Mouse (Mus musculus) layer of hippocampus, postnatal 25 days (tissue): Measurements from ENCODE around the gene Nploc4. TPM values are rescaled to one million over a fixed set of nuclear protein-coding genes. Genes with fewer than 3 reads are reported as not detected.
"Not testable (repeated sequence)": the region's sequence is repeated elsewhere in the genome, so short reads cannot be mapped to it uniquely, and the experiment has no call there.

ENCODE experiments used
- DNase-seq, 2 experiments: peaks; one replicate each; pipeline ENCODE4 v3.0.0; 2022; ENCODE audit warnings: mixed read lengths in 2 of 2, low spot score in 1 of 2; ENCODE audit errors: extremely low spot score in 1 of 2
- total RNA-seq, 2 experiments: library from RNA; stranded (reverse); gene quantifications; 2 replicates each; pipeline ENCODE4 v1.2.3; 2021

Gene Nploc4
- total RNA-seq, 2 experiments from 2014 or later, result 62.4 to 63.0 TPM

DNA sequence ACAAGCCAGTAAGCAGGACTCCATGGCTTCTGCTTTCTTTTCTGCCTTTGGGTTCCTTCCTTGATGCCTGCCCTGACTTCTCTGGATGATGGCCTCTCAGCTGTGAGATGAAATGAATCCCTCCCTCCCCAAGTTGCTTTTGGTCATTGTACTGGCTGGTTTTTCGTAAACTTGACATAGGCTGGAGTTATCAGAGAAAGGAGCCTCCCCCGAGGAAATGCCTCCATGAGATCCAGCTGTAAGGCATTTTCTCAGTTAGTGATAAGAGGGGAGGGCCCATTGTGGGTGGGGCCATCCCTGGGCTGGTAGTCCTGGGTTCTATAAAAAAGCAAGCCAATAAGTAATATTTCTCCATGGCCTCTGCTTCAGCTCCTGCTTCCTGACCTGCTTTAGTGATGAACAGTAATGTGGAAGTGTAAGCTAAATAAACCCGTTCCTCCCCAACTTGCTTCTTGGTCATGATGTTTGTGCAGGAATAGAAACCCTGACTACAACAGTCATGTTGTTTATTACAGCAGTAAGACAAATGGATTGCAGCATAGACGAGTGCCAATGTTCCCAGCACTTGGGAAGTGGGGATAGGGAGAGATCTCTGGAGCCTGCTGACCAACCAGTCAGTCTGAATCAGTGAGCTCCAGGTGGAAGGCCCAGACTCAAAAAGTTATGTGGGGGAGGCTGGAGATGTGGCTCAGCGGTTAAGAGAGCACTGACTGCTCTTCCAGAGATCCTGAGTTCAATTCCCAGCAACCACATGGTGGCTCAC lies 82.0 kb downstream of the Nploc4 start:
- no peak for DNase-seq

DNA sequence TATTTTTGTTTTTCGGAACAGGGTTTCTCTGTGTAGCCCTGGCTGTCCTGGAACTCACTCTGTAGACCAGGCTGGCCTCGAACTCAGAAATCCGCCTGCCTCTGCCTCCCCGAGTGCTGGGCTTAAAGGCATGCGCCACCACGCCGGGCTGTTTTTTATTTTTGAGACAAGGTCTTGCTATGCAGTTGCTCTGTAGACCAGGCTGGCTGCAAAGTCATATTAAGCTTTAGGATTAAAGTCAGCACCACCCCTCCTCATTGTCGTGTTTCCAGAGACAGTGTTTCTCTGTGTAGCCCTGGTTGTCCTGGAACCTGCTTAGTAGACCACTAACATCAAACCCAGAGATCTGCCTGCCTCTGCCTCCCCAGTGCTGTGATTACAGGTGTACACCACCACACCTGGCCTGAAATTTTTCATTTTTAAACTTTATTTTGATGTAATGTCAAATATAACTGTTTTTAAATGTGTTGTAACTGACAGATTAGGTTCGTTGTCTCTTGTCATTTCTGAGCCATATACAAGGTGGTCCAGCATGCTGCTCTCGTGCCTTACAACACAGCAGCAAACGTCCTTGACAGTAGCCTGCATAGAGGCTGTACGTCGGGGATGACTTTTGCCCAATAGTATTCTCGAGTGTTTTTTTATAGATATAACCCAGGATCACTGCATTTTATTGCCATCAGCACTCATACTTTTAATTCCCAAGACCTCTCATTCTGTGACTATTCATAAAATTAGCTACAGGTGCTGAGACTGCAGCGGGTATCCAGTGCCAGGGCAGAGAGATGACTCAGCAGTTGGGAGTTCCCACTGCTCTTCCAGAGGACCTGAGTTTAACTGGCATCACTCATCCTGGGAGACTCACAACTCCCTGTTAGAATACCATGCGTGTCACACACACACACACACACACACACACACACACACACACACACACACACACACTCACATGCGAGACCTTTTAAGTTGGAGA lies 82.9 kb downstream of the Nploc4 start:
- DNase-seq, result peak; percentile 3 to 6

DNA sequence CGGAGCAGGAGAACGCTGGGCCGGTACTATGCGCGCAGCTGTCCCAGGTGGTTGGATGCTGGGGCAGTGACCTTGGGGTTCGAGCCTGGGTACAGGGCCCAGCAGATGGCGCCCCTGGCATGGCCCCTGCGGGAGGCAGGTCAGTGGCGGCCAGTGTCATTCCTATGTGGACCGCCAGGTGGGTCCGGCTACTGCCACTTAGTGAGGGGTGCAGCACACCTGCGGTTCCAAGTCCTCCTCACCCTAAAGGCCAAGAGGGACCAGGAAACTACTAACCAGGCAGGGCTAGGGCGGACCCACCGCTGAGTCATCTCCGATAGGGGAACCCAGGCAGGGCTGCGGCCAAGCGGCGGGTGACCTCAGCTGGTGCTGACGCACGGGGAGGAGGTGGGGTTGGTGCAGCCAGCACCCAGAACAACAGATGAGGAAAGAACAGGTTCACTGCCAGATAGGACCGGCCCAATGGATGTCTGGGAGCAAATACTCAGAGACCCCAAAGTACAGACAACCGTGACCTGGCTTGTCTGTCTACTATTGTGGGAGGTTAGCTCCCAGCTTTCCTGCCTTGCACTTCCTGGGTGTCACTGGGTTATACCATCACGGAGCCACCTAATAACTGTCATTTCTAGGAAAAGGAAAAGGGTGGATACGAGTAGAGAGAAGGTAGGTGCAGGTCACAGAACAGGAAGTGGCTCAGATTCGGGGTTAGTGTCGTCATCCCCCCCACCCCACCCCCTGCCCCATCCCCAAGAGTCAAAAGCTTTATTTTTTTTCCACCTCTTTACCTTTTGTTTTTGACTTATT lies 83.8 kb downstream of the Nploc4 start:
- peak in 1 of 2 experiments; percentile 60 for DNase-seq

DNA sequence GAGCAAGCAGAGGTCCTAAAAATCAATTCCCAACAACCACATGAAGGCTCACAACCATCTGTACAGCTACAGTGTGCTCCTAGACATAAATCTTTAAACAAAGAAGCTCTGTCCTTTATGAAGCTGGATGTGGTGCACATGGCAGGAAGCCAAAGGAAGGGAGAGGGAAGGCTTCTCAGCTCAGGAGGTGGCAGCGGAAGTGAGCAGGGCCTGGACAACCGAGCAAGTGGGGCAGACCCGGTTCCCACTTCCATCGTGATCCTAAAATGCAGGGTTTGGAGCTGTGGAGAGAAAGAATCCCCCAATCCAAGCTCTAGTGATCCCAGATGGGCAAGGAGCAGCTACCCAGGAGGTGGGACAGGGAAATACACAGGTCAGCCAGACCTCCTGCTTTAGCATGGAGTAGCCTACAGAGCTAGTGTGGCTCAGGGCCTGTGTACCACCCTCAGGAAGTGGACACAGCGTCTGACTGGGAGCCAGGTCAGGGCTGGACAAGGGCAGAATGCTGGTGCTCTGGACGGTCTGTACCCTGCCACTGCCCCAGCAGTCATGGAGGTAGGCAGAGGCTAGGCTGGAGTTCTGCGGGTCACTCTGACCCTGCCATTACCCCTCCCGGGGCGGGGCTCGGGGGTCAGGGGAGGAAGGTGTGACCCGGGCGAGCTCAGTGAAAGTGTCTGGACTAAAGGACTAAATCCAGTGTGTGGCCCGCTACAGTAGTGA lies 84.8 kb downstream of the Nploc4 start:
- DNase-seq, result peak in 1 of 2 experiments; percentile 9

DNA sequence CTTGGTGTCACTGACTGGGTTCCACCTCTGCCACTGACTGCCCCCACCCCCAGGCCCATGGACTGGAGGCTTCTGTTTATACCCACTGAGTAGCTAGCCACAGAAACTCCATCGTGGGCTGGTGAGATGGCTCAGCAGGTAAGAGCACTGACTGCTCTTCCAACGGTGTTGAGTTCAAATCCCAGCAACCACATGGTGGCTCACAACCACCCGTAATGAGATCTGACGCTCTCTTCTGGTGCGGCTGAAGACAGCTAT lies 85.5 kb downstream of the Nploc4 start:
- DNase-seq, result not testable (repeated sequence)

DNA sequence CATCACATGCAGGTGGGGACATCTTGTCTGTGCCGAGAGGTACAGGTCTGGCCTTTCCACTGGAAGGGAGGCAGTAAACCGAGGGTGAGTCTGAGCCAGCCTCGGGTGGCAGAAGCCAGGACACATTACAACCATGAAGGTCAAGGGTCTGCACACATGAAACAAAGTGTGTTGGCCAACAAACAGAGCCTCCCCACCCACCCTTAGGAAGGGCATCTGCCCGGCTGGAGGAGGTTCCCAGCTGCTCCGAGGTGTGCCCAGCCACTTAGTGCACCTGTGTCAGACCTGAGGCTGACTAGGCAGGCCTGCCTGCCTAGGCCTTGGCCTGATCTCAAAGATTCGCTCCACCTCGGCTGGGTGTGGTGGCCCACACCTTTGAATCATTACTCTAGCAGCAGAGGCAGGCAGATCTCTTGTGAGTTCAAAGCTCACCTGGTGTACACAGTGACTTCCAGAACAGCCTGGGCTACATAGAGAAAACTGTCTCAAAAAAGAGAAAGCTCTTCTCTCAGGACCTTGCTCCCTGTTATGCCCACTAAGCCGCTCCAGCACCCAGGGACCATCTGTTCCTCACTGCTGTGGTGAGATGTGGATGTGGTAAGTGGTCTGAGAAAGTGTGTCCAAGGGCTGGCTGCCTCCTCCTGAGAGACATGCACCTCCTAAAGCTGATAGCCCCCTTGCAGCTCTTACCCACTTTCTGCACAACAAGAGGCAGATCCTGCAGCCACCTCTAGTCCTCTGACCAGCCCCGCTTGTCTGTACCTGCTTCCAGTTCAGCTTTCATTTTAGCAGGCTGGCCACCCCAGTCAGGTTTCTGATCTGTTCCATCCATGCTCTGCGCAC lies 86.0 kb downstream of the Nploc4 start:
- peak in 1 of 2 experiments; percentile 3 for DNase-seq

DNA sequence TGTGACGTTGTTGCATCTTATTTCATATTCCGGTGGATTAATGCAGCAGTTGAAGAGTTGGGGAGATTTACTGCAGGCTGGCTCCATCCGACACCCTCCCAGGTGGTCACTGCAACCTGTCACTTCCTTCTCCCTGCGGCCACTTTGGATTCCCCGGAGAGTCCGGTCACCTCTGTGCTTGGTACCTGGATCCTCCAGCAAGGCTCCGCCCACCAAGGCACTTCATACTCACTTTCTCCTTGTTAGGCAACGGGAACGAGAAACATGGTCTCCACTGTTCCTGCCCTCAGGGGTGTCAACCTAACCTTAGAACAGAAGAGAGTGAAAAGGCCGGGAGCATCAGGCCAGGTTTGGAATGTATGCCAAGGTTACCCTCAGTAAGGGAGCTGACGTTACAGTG lies 86.8 kb downstream of the Nploc4 start:
- DNase-seq, result peak in 1 of 2 experiments; percentile 6

DNA sequence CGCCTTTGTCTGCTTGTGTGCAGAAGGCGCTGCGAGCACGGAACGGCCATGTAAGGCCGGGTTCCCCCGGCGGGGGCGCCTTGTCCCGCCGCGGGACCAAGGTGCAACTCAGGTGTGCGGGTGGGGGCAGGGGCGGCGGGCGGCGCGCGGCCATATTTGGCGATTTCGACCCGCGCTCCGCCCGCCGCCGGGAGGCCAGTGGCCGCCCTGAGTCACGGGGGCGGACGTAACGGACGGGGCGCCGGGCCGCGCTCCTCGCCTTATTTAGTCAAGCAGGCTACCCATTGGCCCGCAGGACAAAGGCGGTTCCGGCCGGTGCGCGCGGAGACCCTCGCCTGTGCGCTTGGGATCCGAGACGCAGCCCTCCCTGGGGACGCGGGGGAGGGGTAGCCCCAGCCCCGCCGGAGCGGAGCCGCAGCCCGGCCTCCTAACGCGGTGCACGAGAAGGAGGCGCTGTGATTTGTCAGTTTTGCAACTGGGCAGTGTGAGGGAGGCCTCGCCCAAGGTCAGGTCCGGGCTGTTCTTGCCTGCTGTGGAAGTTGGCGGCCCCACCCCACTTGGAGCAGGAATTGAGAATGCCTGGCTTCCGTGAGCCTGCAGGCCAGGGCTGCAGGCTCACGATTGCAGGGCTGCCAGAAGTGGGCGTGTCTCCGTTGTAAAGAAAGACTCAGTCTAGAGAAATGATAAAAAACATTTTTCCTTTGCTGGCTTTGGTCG lies 87.4 kb downstream of the Nploc4 start:
- DNase-seq, result peak; percentile 61 to 67

DNA sequence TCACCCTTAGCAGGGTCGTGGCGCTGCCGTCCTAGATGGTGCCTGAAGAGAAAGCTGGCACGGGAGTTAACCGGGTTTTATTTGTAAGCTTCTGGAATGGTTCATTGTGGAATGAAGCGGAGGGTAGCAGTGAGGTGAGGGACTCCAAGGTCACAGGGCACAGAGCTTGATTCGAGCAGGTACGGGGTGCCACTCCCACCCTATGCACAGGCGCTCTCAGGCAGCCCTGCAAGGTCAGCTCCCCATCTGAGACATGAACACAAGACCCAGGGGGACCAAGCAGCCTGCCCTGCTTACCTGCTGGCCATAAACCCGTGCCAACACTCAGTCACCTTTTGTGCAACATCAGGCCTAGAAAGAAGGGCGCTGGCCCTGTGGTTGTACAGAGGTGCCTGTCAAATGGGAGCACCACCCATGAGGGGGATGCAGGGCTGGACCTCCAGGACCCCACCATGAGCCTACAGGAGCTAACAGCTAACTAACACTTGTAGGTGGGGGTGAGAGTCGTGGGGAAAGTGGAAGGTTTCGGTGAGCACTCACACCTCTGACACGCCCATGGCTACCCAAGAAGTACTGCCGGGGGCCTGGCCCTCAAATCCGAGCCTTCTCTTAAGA lies 88.0 kb downstream of the Nploc4 start:
- peak in 1 of 2 experiments; percentile 27 for DNase-seq

DNA sequence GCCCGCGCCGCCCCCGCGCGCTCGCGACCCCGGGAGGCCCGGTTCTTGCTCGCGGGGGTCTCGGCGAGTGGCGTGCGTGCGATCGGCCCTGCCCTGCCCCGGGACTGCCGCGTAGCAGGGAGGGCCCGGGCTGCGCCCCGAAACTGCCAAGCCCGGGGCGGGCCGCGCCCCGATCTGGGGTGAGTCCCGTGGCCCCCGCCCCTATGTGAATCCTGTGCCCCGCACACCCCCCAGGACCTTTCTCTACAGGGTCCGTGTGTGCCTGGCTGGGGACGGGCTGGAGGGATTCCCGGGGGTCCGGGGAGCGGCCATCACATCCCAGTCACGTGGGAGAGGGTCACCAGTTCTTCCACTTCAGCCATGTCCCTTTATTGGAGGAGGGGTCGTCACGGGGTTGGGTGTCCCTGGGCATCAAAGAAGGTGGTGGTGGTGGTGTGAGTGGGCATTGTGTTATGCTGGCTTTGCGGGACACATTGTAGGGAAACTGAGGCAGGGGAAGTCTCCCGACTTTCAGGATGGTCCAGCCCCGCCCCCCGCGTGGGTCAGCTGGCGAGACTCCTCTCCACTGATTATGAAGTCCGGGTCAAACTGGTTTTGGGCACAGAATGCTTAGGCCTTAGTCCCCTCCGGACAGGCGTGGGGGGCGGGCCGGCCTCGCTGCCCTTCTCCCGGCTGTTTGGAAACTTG lies 88.7 kb downstream of the Nploc4 start:
- peak in 1 of 2 experiments; percentile 42 for DNase-seq

DNA sequence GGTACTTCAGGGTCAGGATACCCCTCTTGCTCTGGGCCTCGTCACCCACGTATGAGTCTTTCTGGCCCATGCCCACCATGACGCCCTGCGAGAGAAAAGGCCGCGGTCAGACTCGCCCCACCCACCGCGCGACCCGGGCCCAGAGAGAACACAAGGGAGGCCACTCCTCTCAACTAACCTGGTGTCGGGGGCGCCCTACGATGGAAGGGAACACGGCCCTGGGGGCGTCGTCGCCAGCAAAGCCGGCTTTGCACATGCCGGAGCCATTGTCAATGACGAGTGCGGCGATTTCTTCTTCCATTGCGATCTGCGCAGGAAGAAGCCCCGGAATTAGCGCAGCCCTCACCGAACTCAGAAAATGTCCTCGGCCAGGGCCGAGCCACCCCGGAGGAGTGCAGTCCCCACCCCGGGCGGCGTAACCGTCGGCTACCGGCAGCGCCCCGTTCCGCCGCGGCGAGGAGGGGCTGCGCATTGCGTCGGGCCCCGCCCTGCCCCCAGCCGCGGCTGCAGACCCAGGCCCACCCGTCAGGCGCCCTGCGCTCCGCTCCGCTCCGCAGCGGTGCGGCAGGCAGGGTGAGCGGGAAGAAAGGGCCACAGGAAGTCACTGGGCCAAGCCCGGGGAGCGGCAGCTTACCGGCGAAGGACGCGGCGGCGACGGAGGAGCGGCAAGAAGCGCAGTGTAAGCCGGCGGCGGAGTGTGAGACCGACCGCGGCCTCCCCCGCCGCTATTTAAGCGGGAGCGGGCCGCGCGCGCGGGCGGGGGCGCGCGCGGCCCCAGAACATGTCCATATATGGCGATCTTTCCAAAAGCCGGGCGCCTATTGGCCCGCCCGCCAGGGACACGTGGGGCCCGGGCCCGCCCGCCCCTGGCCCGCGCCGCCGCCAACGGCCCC lies 89.5 kb downstream of the Nploc4 start, which contains the start of gene Actg1:
TSS of gene Actg1 (minus strand) at position 752 of the 893 bp plus-strand sequence.
- peak; percentile 66 to 81 for DNase-seq

DNA sequence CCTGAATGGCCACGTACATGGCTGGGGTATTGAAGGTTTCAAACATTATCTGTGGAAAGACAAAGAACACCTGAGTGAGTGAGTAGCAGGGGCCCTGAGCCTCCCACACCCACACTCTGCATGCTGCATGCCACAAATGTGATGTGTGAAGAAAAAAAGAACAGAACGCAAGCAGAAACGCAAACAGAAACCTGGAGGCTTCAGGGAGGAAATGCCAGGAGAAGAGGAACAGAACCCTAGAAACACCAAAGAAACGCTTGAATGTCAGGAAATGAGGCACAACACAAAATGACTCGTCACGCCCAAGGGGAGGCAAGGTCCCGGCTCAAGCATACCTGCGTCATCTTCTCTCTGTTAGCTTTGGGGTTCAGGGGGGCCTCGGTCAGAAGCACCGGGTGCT lies 90.2 kb downstream of the Nploc4 start:
- DNase-seq, result peak in 1 of 2 experiments; percentile 8

DNA sequence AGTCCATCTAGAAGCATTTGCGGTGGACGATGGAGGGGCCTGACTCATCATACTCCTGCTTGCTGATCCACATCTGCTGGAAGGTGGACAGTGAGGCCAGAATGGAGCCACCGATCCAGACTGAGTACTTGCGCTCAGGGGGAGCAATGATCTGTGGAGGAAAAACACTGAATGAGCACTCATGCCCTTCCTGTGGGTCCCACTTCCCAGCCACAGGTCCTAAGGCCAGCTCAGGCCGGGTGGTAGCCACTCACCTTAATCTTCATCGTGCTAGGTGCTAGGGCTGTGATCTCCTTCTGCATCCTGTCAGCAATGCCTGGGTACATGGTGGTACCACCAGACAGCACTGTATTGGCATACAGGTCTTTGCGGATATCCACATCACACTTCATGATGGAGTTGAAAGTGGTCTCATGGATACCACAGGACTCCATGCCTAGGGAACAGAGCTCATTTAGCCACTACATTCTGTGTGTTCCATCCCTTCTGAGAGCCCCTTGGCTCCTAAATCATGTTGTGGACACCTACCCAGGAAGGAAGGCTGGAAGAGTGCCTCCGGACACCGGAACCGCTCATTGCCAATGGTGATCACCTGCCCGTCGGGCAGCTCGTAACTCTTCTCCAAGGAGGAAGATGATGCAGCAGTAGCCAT lies 91.0 kb downstream of the Nploc4 start:
- DNase-seq, result peak in 1 of 2 experiments; percentile 2

DNA sequence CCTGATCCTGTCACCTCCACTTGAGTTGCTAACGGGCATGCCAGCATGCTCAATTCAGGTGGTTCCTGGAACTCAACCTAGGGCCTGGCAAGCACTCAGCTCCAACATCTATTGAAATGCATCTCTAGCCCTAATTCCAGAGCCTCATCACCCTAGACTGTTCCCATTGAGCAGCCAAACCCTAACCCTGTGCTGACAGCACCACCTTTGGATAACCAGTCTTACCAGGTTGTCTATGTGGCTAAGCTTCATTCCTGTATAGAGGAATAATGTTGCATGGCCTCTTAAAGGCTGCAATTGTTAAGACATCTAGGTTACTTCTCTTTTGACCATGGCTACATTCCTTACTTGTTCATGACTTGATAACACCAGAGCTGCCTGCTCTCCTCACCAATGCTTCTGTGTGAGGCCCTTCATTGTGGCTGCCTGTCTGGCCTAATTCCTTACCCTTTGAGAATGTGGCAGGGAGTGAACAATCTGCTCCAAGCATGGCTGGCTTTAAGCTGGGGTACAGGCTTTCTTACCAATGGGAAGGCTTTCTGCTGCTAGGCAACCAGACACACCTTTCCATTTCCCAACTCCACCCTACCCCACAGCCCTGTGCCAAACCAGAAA lies 92.3 kb downstream of the Nploc4 start:
- peak in 1 of 2 experiments; percentile 6 for DNase-seq

DNA sequence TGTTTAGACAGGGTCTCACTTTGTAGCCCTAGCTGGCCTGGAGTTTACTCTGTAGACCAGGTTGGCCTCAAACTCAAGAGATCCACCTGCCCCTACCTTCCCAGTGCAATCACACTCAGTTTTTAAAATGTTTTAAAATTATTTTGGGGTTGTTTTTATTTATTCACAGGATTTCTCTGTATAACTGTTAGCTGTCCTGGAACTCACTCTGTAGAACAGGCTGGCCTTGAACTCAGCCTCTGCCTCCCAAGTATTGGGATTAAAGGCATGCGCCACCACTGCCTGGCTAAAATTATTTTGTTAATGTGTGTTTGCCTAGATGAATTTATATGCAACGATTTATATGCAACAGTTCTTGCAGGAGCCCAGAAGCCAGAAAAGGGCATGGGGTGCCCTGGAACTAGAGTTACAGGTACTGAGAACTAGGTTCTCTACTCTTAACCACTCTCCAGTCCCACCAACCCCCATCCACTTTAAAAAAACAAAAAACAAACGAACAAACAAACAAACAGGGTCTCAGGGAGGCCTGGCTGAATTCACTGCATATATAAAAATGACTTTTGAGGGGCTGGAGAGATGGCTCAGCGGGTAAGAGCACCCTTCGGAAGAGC lies 93.1 kb downstream of the Nploc4 start:
- DNase-seq, result no peak
